Mouse (Mus musculus) adrenal gland, postnatal 4 days (tissue): ENCODE measurements around the gene Zfp629. TPM values are rescaled to one million over a fixed set of nuclear protein-coding genes. Genes with fewer than 3 reads are reported as not detected.

ENCODE experiments used
- DNase-seq, 2 experiments: peaks; one replicate each; pipeline ENCODE4 v3.0.0; 2021 to 2022; ENCODE audit warnings: low spot score in 2 of 2, mixed read lengths in 2 of 2
- total RNA-seq, 2 experiments: library from RNA; stranded (reverse); gene quantifications; 2 replicates each; pipeline ENCODE4 v1.2.3; 2021

The Zfp629 gene
- total RNA-seq, 2 experiments from 2014 or later: 29.4 to 31.6 TPM

GRCm38 (mm10) chr7:127616336-127616735 is 739 bp upstream of the Zfp629 start:
- DNase-seq: no peak

DNA sequence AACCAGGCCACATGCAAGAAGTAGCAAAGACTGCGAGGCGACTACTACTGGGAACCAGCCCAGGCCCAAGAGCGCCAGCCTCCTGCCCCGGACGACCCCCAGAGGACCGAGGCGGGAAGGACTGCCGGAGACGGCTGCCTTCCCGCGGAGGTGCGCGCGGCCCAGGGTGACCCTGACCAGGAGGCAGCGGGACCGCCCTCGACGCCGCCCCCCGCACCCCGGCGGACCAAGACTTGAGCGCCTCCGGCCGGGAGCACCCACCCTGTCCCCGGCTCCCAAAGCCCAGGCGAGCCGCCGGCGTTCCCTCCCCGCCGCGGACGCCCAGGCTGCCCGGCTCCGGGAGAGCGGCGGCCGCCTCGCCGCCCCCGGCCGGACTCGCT is 1.1 kb downstream of the Zfp629 start:
- DNase-seq: peak; percentile 40 to 43

- DNase-seq: no peak
Observed at GRCm38 (mm10) chr7:127614091-127614490, 1.5 kb downstream of the Zfp629 start.

GRCm38 (mm10) chr7:127613501-127613900 is 2.1 kb downstream of the Zfp629 start:
- no peak for DNase-seq

DNA sequence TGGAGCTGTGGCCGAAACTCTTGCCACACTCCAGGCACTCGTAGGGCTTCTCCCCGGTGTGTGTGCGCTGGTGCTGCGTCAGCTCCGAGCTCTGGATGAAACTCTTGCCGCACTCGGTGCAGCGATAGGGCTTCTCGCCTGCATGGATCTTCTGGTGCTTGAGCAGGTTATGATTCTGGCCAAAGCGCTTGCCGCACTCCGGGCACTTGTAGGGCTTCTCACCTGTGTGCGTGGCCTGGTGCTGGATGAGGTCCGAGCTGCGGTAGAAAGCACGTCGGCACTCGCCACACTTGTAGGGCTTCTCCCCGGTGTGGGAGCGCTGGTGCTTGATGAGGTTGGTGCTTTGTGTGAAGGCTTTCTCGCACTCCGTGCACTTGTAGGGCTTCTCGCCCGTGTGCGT is 4.0 kb downstream of the Zfp629 start:
- no peak for DNase-seq

DNA sequence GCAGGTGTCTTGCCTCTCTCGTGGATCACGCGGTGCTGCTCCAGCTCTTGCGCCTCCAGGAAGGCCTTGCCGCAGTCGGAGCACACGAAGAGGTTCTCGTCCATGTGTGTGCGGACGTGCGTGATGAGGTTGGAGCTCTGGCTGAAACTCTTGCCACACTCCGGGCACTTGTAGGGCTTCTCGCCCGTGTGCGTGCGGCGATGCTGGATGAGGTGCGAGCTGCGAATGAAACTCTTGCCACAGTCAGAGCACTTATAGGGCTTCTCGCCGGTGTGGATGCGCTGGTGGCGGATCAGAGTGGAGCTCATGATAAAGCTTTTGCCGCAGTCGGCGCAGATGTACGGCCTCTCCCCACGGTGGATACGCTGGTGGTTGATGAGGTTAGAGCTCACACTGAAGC is 4.6 kb downstream of the Zfp629 start:
- no peak for DNase-seq

DNA sequence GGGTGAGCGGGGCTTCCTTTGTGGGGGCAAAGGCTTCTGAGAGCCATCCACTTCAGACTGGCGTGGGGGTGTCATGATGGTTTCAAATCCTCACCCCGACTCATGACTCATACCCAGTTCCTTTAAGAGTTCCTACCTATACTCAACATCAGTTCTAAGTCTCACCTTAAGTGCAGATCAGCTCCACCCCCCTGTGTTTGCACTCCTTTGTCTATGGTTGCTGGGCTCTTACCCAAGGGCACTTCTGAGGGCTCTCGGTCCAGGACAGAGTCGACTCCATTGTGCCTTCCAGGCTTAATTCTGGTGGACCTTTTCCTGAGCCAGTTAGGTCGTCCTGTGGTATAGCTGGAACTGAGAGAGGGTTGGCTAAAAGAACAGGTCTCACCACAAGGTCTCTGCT is 8.4 kb downstream of the Zfp629 start:
- no peak for DNase-seq

DNA sequence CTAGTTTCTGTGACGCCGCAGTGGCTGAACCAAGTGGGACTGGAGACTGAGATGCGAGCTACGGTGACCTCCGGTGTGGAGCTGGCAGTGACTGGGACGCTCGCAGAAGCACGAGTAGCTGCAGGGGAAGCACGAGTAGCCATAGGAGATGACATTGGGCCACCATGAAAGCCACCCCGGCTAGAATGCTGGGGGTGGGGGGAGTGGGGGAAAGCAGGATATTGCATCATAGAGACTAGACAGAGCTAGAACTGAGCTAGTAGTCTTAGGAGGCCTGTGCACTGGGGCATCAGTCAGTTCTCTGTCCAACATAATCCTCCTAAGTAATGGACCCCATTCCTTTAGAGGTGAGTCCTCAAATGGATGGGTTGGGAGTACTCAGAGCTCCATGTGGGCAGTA is 11.3 kb downstream of the Zfp629 start:
- no peak for DNase-seq

DNA sequence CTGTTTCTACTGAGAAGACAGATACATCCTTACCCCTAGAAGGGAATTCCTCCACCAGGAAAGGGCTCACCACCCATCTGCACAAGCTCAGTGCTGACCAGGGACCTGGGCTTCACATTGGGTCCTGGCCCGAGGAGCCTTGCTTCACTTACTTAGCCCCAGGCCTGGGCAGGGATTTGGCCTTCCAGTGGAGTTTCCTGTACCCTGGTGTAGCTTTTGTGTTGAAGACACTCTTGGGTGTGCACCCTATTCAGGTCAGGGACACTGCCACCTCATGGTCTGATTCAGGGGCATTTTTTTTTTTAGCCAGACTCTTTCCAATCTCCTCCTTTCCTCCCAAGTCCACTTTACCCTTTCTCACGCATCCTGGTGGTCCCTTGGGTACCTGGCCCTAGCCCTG is 12.7 kb downstream of the Zfp629 start:
- DNase-seq: no peak

GRCm38 (mm10) chr7:127601735-127602134 is 13.9 kb downstream of the Zfp629 start:
- no peak for DNase-seq

GRCm38 (mm10) chr7:127600612-127601011 is 15.0 kb downstream of the Zfp629 start:
- DNase-seq: no peak

DNA sequence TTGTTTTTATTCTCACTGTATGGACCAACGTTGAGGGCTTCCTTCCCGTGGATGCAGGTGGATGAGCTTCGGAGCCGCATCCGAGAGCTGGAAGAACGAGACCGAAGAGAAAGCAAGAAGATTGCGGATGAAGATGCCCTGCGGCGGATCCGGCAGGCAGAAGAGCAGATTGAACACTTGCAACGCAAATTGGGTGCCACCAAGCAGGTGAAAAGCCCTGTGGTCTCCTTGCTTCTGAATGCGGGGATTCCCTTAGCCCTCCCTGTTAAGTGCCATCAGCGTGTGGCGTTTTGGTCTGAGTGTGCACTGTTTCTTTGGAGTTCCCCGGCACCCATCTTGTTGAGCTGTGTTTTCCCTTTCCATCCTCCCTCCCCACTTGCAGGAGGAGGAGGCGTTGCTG is 18.9 kb downstream of the Zfp629 start:
- DNase-seq: no peak

DNA sequence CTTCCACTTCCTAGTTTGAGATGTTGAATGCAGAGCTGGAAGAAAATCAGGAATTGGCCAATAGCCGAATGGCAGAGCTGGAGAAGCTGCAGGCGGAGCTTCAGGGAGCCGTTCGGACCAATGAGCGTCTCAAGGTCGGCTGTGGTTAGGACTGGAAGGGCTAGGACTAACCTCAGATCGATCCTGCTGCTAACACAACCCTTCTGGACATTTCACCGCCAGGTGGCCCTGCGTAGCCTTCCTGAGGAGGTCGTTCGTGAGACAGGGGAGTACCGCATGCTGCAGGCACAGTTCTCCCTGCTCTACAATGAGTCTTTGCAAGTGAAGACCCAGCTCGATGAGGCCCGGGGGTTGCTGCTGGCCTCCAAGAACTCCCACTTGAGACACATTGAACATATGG is 23.0 kb downstream of the Zfp629 start:
- DNase-seq: no peak

DNA sequence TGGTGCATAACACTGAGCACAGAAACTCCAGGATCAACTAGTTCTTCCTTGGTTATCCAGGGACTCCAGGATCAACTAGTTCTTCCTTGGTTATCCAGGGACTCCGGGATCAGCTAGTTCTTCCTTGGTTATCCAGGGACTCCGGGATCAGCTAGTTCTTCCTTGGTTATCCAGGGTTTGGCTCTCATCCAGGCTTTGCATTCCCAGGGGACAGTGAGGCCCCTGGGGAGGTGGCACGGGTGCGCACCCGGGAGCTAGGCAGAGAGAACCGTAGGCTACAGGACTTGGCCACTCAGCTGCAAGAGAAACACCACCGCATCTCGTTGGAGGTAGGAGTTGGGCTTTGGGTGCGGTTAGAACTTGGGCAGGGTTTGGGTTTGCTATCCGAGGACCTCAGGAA is 24.5 kb downstream of the Zfp629 start:
- DNase-seq: no peak

GRCm38 (mm10) chr7:127589637-127590036 is 26.0 kb downstream of the Zfp629 start:
- no peak for DNase-seq

- no peak for DNase-seq
Observed at GRCm38 (mm10) chr7:127588901-127589300, 26.7 kb downstream of the Zfp629 start.

GRCm38 (mm10) chr7:127588011-127588871 is 27.4 kb downstream of the Zfp629 start, which contains the start of the genes Ccdc189 and Rnf40:
Ccdc189 (minus strand) TSS chr7:127588595.
Rnf40 (plus strand) TSS chr7:127588767.
- peak; percentile 65 to 89 for DNase-seq

- no peak for DNase-seq
Observed at GRCm38 (mm10) chr7:127587196-127587595, 28.4 kb downstream of the Zfp629 start.

- no peak for DNase-seq
Observed at GRCm38 (mm10) chr7:127586149-127586548, 29.4 kb downstream of the Zfp629 start.

- DNase-seq: no peak
Observed at GRCm38 (mm10) chr7:127585031-127585430, 30.6 kb downstream of the Zfp629 start.

- no peak for DNase-seq
Observed at GRCm38 (mm10) chr7:127583260-127583659, 32.3 kb downstream of the Zfp629 start.

GRCm38 (mm10) chr7:127574115-127574514 is 41.5 kb downstream of the Zfp629 start:
- DNase-seq: no peak

GRCm38 (mm10) chr7:127573503-127574008 is 42.0 kb downstream of the Zfp629 start:
- DNase-seq: no peak
